Mouse (Mus musculus) kidney, postnatal 36 days (tissue): ENCODE data around the gene Tbpl1.

Source experiments
- DNase-seq, 2 experiments: peaks; one replicate each; pipeline ENCODE4 v3.0.0; 2021 to 2022; ENCODE audit warnings: mixed read lengths in 2 of 2

The Tbpl1 gene

DNA sequence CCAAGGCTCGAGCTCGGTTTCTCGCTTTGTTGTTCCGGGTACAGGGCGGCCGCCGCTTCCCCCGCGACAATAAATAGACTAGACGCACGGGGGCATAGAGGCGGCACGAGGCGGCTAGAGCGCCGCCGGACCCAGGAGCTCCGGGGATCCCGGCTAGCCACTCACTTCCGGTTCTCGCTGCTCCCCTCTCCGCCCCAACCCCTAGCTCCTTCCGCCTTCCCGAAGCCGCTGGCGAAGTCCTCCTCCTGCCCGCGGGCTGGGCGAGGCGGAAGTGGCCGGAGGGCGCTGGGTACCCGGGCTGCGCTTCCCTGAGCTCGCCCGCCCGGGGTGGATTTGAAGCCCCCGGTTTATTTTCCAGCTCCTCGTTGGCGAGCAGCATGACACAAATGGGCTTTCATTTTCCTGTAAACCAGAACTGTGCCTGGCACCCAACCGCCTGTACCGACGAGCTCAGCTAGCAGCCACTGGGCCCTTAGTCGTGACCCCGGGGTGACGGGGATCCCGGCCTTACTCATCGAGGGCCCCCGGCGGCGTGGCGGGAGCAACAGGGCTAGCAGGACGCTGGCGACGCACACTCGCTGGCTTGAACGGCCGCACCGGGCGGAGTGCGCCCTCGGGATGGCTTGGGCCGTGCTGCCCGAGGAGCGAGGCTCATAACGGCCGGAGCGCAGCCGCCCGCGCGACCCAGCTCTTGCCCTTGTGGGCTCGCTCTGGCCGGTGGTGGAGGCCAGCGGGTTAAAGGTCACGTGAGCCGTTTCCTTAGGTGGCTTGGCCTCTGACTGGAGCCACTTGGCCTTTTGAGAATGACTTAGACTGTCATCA lies at the start of gene Tbpl1:
TSS of gene Tbpl1 (minus strand) at position 667 of the 822 bp plus-strand sequence.
- peak; percentile 97 for DNase-seq

DNA sequence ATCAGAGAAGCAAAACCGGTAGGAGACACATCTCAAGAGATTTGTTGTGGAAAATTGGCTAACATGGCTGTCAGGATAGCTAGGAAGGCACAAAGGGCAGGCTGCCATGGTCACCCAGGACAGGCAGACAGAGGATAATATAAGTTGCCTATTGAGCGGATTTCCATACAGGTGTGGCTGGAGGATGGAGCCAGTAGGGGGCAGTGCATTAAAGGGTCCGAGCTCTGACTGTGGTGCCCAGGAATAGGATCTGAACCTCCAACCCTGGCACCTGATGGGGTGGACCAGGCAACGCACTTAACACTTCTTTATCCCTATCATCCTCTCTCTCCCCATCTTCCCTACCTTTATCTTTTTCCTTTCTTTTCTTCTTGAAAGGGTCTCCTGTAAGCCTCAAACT lies 49.7 kb upstream of the Tbpl1 start:
- DNase-seq, result peak; percentile 16 to 64

DNA sequence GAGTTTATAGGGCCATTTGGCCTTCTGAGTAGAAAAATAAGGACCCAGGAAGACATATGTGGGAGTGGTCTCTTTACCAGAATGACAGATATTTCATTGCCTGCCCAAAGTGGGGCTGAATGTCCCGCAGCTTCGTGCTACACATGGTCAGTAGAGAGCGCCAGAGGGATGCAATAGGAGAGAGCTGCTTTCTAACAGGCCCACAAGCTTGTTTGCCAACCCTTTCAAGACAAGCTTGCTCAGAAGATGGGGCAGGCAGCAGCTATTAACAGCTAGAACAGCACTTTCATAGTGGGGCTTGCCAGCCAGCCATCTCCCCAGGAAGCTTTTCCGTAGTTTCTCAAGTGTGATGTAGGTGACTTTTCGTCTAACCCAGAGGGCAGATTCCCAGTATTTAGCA lies 46.2 kb upstream of the Tbpl1 start:
- DNase-seq, result peak; percentile 15 to 64

DNA sequence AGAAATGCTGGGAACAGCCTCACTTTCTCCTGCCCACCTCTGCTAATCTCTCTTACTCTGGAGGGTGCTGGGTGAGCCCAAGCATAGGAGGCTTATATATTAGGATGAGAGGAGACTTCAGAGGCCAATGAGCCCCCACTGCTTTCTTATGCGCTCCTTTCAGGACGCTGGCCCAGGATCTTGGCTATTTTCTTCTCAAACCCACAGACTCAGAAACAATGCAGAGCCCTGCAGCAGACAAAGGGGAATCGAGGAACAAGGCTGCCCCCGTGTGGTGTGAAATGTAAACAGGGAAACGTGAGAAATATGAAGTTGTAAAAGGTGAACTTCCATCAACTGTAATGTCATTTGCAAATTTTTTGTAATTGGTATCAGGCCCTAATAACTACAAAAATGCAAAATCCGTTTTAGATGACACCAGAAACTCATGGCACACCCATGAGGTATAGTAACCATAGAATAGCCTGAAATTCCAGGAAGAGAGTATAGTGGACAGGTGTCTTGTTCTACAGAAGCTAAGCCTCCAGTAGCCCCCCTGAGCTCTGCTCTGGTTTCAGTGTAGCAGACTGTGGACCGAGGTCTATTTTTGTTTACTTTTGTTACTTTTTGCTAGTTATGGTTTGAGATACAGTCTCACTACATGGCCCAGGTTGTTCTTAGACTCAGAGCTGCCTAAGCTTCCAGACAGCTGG lies 44.4 kb upstream of the Tbpl1 start:
- DNase-seq, result peak; percentile 21 to 74

DNA sequence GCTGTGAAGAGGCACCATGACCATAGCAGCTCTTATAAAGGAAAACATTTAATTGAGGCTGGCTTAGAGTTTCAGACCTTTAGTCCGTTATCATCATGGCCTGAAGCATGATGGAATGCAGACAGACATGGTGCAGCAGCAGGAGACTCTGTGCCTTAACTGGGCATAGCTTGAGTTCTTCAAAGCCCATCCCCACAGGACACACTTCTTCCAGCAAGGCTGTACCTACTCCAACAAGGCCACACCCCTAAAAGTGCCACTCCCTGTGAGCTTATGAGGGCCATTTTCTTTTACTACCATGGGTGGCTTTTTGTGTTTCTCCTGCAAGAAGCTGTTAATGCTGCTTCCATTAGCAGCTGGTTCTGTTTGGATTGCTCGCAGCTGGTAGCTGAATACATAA lies 43.7 kb upstream of the Tbpl1 start:
- no peak for DNase-seq

DNA sequence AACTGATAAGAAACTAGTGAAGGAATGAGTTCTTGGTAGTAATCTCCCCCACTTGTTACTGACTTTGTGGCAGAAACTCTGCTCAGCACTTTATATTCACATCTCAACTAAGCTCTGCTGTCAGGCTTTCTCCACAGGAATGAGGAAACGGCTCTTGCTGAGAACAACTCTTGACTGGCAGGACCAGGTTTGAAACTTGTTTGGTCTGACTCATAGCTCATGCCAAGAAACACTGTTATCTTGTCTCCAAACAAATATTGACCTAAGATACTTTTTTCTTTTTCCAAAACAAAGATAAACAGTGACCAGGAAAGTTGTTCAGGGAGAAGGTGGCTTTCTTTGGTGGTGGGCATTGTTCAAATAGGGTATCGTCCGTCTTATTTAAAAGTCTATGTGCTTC lies 42.9 kb upstream of the Tbpl1 start:
- DNase-seq, result no peak

DNA sequence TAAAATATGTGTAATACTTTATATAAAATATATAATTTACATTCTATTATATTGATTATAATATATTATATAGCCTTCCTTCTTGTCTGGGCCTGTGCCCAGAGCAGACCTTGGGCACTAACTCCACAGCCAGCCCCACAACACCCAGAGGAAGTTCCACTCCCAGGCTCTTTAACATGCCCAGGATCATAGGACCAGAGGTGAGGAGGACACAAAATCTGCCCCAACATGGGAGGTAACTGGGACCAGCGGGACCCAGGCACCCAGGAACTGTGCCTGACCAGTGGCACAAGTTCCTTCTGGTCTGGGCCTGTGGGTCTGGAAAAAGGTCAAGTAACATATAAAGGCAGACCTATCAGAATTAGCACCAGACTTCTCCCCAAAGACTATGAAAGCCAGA lies 22.5 kb upstream of the Tbpl1 start:
- no peak for DNase-seq

DNA sequence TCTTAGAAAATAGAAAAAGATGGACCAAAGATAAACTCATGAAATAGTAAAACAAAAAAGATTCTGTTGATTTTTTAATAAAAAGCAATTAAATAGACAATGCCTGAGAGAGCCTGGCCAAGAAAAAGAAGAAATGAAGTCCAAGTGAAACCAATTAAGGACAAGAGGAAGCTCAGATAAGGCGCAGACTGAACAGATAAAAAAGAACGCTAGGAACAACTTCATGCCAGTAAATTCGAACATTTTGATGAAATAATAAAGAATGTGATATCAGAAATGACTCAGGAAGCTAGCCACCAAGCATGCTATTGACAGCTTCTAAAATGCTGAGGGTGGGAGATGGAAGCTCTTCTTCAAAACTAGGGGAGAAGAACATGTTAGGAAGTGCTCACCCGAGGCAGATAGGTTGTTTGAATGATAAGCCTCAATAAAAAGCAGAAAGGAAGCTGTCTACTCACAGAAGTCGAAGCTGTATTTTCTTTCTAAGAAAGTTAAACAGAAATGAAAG lies 19.5 kb upstream of the Tbpl1 start:
- DNase-seq, result no peak

DNA sequence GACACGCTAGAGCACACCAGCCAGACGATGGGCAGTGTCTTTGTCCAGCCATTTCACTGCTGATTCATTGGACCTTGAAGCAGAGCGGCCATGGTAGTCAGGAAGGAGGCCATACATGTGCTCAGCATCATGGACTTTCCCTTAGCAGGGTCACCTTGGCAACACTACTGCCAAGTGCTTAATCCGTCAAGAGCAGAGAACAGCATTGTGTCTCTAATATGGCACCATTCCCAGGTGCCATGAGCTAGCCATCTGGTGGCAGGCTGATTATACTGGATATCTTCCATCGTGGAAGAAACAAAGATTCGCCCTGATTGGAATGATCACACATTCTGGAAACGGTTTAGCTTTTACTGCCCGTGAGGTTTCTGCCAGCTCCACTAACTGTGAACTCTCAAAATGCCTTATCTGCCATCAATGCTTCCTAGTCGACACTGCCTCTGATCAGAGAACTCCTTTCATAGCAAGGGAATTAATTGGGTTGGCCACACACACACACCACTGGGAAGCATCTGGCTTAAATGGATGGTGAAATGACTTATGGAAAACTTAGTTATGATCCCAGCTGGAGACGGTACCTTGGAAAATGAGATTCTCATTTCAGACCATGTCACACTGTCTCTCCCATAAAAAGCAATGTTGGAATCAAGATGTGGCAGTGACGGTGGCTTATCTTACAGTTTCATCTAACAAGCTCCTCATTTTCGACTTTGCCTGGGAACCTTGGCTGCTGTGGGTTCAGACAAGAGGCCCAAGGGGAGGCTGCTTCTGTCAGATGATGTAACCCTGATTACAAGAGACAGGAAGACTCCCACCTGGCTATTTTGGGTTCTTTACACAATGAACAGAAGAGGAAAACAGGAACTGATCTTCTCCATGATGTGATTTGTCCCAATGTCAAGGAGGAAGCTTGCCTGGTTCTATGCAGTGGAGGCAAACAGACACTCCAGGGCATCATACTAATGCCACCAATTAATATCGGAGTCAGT lies 14.9 kb upstream of the Tbpl1 start:
- no peak for DNase-seq

DNA sequence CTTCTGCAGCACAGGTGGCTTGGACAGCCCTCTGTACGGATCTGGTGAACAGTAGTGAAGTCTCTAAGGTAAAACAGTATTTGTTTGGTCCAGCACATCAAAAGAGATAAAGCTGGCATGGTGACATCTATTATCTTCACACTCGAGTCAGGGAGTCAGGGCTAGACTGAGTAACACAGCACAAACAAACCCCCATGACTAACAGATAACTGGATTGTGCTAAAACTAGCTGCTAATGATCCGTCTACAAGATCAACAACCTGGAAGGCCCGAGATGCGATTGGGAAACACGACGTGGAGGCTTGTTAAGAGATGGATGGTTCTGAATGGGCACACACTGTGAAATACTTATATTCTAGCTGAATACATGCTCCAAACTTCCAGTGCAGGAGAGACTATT lies 14.2 kb upstream of the Tbpl1 start:
- DNase-seq, result no peak

DNA sequence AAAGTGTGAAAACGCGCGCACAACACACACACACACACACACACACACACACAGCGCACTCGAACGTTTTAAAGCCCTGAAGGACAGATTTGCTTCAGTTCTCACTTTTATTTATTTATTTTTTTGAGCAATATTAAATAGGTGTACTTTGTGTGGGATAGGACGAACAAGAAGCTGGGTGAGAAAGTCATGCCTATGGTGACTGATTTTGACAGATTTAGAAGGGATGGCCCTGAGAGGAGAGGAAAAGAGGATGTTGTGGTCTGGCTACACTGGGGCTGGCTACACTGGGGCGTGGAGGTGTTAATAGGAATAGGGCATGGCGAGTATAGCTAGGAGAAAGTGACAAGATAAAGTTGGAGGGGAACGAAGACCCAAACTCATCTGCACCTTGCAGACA lies 443 bp upstream of the Tbpl1 start:
- no peak for DNase-seq

DNA sequence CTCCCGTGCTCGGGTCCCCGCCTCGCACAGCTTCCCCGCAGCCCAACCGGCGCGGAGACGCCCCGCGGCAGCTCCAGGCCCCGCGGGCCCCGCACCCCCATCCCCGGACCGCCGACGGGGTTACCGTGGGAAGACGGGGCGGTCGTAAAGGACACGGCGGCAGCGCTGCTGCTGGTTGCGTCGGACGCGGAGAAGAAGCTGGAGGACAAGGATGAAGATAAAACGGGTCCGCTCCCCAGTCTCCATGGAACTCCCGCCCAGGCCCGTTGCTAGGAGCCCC lies 806 bp downstream of the Tbpl1 start:
- DNase-seq, result no peak

DNA sequence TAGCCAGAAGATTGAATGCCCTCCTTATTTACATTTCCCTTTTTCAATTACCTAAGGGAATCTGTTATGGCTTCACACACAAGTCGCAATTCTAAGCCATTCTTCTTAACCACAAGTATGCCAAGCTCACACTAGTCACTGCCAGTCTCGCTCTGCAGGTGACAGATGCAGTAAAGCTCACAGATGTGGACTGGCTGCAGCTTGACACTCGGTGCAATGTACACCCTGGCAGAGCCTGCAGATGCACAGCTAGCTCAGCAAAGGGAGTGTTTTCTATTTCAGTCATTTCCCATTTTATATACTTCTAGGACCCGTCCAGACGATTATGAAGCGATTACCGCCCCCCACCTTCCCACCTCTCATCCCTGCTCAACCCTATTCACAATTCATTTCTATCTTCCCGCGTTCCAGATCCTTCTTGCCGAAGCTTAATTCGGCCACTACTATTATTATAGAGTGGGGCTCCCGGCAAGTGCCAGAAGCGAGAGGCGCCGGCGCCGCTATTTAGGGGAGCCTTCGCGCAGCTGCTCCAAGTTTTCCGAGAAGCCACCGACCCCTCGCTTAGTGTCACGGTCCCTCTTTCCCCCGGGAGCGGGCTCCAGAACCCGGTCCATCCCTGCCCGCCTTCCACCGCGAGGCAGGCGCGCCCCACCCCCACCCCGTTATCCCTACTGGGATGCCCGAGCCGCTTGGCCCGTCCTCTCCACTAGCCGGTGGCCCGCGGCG lies 1.3 kb downstream of the Tbpl1 start:
- DNase-seq, result no peak

DNA sequence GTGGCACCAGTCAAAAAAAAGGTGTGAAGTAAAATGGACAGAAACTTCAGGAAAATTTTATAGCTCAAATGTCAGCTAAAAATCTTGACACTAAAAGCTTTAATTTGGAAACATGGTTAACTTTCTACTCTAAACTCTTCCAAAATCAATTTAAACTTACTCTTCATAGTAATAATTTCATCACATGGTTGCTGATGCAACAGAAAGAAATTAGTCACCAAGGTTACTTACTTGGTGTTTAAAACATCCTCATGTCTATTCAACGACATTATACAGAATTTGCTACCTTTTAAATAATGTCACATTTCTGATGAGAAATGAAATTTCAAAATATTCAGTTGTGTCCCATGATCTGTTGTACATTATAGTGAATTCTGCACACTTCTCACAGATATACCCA lies 3.5 kb downstream of the Tbpl1 start:
- no peak for DNase-seq

DNA sequence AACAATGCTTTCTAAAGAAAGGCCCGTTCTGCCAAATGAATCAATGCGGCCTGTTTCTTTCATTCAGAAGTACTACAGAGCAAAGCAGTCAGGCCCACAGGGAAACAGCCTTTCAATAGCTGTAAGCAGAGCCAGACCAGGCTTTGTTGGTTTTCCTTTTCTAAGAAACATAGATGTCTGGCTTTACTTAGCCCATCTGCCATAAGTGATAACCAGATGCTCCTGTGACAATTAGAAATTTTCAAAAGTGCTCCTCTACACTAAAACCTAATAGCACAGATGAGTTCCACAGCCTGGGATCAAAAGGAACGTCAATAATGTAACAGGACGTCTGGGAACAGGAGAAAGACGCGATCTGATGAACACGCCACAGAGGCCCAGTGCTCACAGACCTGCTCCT lies 5.4 kb downstream of the Tbpl1 start:
- no peak for DNase-seq

DNA sequence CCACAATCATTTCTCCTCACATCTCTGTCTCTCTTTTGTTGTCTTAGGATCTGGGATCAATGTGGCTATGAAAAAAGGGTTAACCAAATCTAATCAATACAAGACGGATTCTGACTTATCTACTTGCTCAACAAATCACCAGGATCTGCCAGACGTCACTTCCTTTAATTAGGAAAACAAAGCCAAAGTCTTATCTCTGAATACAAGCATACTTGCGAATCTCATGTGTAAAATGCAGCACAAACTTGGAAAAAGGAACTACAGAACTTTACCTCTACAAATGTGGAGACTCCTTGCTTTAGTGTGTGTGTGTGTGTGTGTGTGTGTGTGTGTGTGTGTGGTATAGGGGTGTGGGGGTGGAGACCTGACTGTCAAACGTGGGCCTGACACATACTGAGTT lies 6.6 kb downstream of the Tbpl1 start:
- no peak for DNase-seq

DNA sequence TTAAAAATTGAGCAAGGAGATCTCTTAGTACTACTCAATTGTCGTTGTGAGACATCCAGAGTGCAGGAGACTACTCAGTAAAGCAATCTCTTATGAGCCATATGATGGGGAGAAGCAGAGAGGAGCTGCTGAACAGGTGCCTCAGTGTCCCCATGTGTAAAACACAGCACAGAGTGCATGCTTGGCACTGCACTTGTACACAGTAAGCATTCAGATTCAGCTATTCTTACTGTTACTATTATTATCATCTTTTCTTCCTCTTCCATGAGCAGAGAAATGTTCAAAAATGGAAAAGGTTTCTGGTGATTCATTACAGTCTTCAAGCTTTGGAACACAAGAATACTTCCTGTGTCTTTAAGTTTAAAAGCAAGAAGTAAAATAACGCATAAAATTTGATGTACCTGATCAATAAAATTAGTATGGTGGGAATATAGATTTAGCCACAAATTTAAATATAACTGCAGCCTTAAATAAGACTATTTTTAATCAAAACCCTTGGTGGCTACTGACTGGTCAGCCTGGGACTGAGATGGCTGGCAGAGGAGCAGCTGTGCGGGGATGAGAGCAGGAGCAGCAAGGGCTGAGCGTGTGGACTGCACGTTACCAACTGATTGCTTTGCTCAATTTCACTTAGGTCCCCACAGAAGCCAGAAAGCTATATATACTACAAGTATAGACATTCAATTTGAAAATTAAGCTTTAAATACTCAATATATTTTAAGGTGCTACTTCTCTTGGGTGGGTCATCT lies 10.8 kb downstream of the Tbpl1 start:
- DNase-seq, result no peak

DNA sequence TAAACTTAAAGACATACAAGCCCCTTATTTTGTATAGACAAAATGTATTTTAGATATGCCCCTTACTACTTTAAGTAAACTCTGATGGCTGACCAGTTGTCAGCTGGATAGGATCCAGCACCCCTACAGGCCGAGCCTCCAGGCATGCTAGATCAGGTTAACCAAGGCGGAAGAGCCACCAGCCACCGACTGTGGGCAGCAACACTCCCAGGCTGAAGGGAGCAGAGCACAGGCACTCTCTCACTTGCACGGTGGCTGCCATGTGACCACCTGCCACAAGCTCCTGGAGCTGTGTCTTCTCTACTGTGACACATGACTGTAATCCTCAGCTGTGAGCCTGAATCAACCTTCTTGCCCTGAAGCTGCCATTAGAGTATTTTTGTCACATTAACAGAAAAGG lies 13.3 kb downstream of the Tbpl1 start:
- DNase-seq, result no peak

DNA sequence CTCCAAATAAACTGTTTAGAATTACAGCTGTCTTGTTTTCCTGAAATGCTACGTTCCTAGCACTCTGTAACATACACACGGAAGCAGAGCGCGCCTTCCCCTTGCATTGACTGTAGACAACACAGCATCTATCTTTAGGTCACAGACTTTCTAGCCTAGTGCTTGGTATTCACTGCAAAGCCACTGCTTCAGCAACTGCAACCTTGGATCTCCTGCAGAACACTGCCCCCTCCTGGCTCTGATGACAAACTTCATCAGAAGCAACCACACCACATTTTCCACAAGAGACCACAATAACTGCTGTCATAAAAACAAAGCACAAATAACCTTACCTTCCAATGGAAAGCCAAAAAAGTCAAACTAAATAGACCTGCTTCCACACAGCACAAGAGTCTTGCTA lies 17.2 kb downstream of the Tbpl1 start:
- peak; percentile 52 to 77 for DNase-seq

DNA sequence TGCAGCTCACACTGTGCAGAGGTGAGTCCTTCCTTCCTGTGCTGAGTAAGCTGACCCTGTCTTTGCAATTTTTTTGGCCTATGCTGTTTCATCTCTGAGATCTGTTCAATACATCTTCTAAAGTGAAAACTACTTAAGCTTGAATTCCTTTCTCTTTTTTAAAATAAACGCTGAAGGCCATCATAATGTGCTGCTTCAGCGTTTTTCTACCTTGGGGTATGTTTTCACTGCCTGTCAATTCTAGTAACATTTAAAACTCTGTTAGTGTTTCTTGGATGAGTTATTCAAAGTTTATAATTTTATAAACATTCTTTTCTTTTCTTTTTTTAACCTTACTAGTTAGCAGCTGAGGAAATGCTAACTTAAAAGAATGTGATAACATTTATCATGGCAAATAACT lies 18.8 kb downstream of the Tbpl1 start:
- DNase-seq, result no peak

DNA sequence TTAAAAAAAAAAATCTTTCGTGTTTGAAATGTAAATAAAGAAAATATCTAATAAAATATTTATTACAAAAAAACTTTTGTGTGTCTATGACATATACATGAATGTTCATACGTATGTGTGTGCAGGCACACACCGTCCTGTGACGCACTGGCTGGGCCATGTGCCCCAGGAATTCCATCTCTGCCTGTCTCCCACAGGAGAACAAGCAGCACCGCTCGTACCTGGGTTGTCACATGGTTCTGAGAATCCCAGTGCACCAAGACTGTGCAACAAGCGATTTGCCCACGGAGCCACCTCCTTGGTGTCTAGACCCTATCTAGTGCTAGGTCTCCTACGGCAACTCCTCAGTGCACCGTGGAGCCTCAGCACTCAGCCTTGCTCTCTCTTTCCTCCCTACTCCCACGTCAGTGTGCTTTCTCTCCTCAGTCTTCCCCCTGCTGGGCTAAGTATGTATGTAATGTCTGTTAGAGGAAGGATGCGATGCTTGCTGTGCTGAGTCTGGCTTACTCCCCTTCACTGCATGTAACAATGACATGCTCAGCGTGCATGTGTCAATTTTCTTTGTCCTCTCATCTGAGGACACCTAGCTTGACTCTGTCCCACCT lies 21.5 kb downstream of the Tbpl1 start:
- no peak for DNase-seq
